Mouse (Mus musculus) right cerebral cortex, postnatal 4 days (tissue): ENCODE results near the gene Ddah1.

Experiments used
- DNase-seq: peaks from one replicate; pipeline ENCODE4 v3.0.0-alpha.2; 2022

Gene Ddah1

GRCm38 (mm10) chr3:145758561-145759378 is at the start of gene Ddah1:
TSS of gene Ddah1 (plus strand) at chr3:145758675.
- DNase-seq: peak; percentile 72

- no peak for DNase-seq
Measured at GRCm38 (mm10) chr3:145715923-145716322, 42.6 kb upstream of the Ddah1 start.

DNA sequence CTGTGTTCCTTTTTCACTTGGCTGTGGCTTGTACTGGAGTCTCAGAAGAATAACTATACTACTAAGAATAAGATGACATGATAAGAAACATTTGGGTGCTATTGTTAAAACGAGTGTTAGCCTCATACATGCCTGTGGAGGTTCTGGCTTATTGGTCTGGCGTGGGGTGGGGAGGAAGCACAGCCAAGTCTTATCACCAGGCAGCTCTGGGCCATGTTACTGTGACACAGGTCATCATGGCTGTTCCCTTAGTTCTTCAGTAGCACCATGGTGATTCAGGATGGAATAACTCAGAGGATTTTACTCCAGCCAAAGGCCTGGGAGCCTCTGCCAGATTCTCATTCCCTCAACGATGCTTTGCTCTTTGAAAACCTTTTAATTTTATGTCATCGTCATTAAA is 38.8 kb upstream of the Ddah1 start:
- no peak for DNase-seq

DNA sequence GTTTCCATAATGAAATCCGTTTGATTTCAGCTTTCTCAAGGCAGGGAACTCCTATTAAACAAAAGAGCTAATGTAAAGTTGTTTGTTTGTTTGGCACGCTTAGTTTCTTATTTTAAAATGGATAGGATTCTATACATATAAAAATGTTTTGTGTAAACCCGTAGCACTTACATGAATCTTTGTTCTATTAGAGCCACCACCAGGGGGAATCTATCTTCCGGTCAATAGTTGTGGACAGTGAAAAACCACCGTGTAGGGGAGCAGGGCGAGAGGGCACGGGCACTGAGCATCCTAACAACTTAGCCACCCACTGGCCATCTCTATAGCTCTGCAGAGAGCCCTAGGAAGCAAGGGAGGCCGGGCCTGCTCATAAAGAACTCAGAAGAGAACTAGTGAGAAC is 33.4 kb upstream of the Ddah1 start:
- DNase-seq: no peak

DNA sequence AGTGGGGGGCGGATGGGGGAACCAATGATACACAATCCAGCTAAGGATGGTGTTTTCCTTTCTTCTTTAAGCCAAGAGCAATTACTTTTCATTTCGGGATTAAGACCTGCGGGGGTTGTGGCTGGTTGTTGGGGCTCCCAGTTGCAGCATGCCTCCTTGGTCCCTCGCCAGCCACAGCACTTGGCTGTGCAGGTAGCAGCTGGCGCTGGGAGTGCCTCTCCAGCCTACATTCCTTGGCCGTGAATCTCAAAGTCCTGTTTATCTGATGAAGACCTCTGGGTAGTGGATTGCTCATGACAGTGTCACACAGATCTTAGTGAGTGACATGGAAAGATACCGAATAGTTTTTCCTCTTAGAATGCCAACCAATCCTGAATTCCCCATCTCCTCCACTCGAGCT is 30.1 kb upstream of the Ddah1 start:
- no peak for DNase-seq

GRCm38 (mm10) chr3:145729531-145729930 is 28.9 kb upstream of the Ddah1 start:
- no peak for DNase-seq

- DNase-seq: no peak
Measured at GRCm38 (mm10) chr3:145730092-145730491, 28.4 kb upstream of the Ddah1 start.

DNA sequence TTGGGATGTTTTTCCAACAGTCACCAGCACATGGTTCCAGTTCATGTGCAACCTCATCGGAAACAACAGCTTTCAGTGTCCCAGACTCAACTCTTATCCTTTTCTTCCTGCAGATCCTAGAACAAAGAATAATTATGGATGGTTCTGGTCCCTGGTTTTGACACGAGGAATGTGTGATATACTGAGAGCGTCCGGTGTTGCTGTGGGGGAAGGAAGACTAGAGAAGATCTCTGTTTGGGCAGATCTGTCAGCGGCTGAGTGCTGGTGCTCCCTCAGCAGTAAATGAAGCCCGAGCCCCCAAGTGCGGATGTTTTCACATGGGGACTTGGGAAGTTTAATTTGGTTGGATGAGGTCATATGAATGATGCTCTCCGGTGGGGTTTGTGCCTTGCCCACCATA is 23.6 kb upstream of the Ddah1 start:
- no peak for DNase-seq

DNA sequence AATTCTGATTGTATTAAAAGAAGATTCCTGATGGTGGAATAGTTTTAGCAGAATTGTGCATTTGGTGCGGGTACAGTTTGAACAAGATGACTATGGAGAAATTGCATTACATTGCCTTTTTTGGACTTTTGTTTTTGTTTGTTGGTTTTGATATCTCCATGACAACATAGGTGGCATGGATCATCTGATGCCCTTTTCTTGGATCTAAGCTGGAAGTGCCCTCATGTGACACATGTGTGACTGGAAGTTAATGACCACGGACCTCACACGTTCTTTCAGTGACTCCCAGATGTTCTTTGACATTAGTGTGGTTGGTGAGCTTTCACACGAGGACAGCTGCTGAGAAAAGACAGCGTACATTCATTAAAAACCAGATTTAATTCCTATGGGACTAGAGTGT is 21.9 kb upstream of the Ddah1 start:
- no peak for DNase-seq

GRCm38 (mm10) chr3:145738662-145739061 is 19.8 kb upstream of the Ddah1 start:
- DNase-seq: no peak

- no peak for DNase-seq
Measured at GRCm38 (mm10) chr3:145739904-145740303, 18.6 kb upstream of the Ddah1 start.

GRCm38 (mm10) chr3:145743050-145743449 is 15.4 kb upstream of the Ddah1 start:
- DNase-seq: no peak

DNA sequence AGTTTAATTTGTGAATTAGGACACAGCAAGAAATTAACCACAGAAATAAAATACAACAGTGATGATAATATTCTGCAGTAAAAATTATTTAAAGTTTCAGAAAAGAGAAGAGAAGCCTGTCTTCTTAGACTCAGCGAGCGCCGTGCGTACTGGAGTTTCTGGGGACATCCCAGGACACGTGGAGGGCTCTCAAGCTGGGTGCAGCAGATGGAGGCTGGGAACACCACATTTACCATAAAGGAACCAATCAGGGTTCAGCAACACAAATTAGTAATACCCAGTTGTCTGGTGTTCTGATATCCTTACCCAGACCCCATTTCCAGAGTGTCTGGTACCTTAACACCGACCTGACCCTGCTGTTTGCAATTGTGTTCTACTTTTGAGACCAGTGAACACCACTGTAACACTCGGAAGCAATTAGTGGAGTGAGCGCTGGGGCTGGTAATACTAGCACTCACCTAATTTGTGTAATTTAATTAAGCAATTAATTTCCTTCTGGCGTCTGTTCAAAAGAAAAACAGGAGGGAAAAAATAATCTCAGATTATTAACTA is 14.9 kb upstream of the Ddah1 start:
- DNase-seq: no peak

GRCm38 (mm10) chr3:145748626-145749025 is 9.8 kb upstream of the Ddah1 start:
- no peak for DNase-seq

GRCm38 (mm10) chr3:145756457-145756856 is 2.0 kb upstream of the Ddah1 start:
- DNase-seq: no peak

DNA sequence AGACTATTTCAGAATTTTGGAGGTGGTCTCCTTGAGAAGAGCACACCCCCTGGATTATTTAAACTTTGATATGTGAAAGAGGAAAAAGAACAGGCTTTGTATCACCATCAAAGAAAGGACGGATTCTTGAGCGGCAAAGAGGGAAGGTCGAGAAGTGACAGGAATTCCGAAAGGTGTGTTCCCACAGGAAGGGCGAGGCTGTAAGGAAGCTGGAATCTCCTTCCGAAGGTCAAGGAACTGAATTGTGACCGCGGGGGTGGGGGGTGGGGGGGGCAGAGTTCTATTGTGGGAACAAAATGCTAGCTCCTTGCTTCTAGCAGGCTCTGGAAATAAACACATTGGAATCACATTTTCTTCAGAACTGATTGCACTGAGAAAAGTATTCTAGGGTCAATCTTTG is 1.3 kb upstream of the Ddah1 start:
- DNase-seq: no peak

DNA sequence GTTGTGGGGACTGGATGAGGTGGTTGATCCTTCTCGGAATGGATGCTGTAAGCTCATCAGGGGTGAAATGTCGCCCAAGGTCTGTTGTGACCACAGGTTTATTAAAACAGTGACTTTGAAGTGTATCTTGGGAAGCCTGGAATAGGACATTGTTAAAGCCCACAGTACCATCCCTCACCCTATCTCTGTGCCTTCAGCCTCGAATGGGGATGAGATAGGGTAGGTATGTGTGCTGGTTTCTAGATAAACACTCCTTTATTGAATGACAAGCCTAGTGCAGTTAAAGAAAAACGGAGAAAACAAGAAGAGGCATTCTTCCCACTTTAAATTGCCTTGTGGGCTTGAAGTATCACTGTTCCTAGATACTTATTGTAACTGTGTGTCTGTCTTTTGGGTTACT is 631 bp upstream of the Ddah1 start:
- DNase-seq: no peak

- peak; percentile 11 for DNase-seq
Measured at GRCm38 (mm10) chr3:145759379-145760209, 1.1 kb downstream of the Ddah1 start.

DNA sequence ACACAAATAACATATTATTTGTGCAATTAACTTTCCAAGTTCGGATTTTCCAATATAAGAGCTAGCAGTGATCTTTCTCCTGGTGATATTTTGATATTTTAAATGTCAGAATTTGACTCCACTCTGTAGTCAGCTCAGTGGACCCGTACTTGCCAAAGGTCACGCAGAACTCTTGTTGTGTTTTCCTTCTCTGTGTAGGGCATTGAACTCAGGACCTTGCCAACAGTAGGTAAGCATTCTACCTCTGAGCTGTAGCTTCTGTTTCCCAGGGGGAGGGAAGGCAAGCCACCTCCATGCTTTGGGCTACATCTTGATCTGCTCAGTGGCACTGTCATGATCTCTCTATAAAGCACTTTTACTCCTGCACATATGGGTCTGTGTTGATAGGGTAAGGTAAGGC is 2.1 kb downstream of the Ddah1 start:
- DNase-seq: no peak

- DNase-seq: no peak
Measured at GRCm38 (mm10) chr3:145761501-145762170, 3.2 kb downstream of the Ddah1 start.

GRCm38 (mm10) chr3:145762957-145763641 is 4.6 kb downstream of the Ddah1 start:
- DNase-seq: no peak

DNA sequence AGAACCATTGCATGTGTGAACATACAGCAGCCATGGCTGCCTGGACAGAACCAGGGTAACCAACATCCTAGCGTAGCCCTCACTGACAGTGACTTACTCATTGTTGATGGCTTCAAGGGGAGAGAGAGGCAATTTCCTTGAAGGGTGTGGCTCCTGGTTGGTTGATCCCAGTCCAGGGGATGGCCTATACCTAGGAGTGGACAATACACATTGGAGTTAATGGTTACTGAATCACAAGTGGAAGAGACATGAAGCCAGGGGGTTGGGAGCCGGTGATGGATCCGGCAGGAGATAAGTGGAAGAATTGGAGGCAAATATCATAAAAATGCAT is 5.1 kb downstream of the Ddah1 start:
- no peak for DNase-seq

GRCm38 (mm10) chr3:145764416-145764815 is 5.9 kb downstream of the Ddah1 start:
- DNase-seq: no peak
